Mouse (Mus musculus) liver, postnatal 0 days (tissue): ENCODE results near the gene Rnf216.

ENCODE experiments used
- CTCF ChIP-seq: sonication (generic); IDR thresholded peaks from 2 replicates; pipeline ENCODE4 v1.5.1; 2016; ENCODE audit warnings: antibody characterized with exemption, low read depth
- EP300 ChIP-seq: IDR thresholded peaks from 2 replicates; pipeline ENCODE4 v1.6.1; 2016; ENCODE audit warnings: antibody characterized with exemption, low read depth, mild to moderate bottlenecking

- TF ChIP-seq CTCF (no peak), EP300 (no peak)
Measured at GRCm38 (mm10) chr5:142997526-142997925, 115.3 kb downstream of the Rnf216 start.
